Mouse (Mus musculus) bone marrow, adult 2 months (tissue): ENCODE measurements at regions not wholly inside any gene's neighbourhood (a gene's known extent, or its start where the extent isn't known, plus 50 kb on each side); places are given as distances from the start of the nearest gene placed in this dataset.

Source experiments
- CTCF ChIP-seq: fragments of 200-500 bp; IDR thresholded peaks from 2 replicates; pipeline ENCODE4 v1.5.1; 2011; ENCODE audit warnings: low read length, control low read depth; ENCODE audit not compliant: control insufficient read depth, insufficient read depth
- POLR2A ChIP-seq: fragments of 200-500 bp; IDR thresholded peaks from 2 replicates; pipeline ENCODE4 v1.6.1; 2011; ENCODE audit warnings: low read depth, mild to moderate bottlenecking, control low read depth, low read length, borderline replicate concordance; ENCODE audit not compliant: control insufficient read depth

DNA sequence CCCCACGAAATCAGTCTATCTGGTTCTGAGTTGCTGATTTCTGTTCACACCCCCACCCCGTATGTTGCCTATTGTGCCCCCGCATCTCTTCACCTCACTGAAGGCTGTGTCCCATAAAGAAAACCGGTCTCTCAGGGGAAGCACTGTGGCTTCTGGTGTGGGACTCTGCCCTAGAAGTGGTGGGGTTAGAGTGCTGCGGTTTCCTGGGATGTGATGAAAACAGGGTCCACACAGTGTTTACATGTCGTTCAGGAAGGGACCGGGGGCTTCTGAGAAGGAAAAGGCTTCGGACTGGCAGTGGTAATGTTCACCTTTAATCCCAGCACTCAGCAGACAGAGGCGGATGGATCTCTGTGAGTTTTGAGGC lies 188.4 kb upstream of the Hnrnpa3 start:
- TF ChIP-seq CTCF (no peak), POLR2A (no peak)
